Mouse (Mus musculus) kidney, adult 2 months (tissue): Measurements from ENCODE around the gene Insr.

ENCODE experiments used
- CTCF ChIP-seq: fragments of 200-500 bp; conservative IDR thresholded peaks from 2 replicates; pipeline ENCODE4 v1.5.1; 2011; ENCODE audit warnings: low read depth, mild to moderate bottlenecking, control low read depth, low read length, moderate library complexity, mixed read lengths; ENCODE audit not compliant: insufficient read depth, insufficient read length
- POLR2A ChIP-seq: fragments of 200-500 bp; IDR thresholded peaks from one replicate; pipeline ENCODE4 v1.6.1; 2011; ENCODE audit warnings: low read depth, low read length, control low read depth

DNA sequence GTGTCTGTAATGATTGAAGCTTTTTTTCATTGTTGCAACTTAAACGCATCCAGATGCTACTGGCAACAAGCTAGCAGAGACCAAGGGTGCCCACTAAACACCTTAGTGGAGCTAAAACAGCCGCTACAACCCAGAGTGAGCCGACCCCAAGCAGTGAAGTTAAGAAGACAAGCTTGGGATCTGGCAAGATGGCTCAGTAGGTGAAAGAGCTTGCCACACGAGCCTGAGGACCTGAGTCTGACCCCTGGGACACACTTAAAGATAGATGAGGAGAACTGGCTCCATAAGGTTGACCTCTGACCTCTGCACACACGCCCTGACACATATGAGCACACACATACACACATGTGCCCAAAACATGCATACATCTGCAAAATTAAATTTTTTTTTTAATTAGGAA lies 4.2 kb downstream of the Insr start:
- TF ChIP-seq CTCF = no peak
- no peak for TF ChIP-seq POLR2A
